Mouse (Mus musculus) layer of hippocampus, adult 9-10 months (tissue): ENCODE results near the gene Cpsf4l.

Experiments used
- DNase-seq: peaks from one replicate; pipeline ENCODE4 v3.0.0; 2022; ENCODE audit warnings: low spot score

Cpsf4l gene

GRCm38 (mm10) chr11:113699643-113700042 is 10.2 kb downstream of the Cpsf4l start:
- no peak for DNase-seq

- no peak for DNase-seq
Observed at GRCm38 (mm10) chr11:113698013-113698545, 11.7 kb downstream of the Cpsf4l start.

GRCm38 (mm10) chr11:113697571-113697970 is 12.2 kb downstream of the Cpsf4l start:
- no peak for DNase-seq

- DNase-seq, result no peak
Observed at GRCm38 (mm10) chr11:113691851-113692250, 18.0 kb downstream of the Cpsf4l start.

GRCm38 (mm10) chr11:113691318-113691717 is 18.5 kb downstream of the Cpsf4l start:
- DNase-seq, result no peak

- DNase-seq, result peak; percentile 44
Observed at GRCm38 (mm10) chr11:113690506-113690905, 19.3 kb downstream of the Cpsf4l start.

GRCm38 (mm10) chr11:113687031-113687430 is 22.8 kb downstream of the Cpsf4l start:
- DNase-seq, result no peak

- DNase-seq, result no peak
Observed at GRCm38 (mm10) chr11:113684707-113685426, 24.9 kb downstream of the Cpsf4l start.

- DNase-seq, result peak; percentile 82
Observed at GRCm38 (mm10) chr11:113683957-113684706, 25.7 kb downstream of the Cpsf4l start, which contains the start of the genes Fam104a and D11Wsu47e. Gene Fam104a (minus strand): TSS chr11:113684155. Gene D11Wsu47e (plus strand): TSS chr11:113684412.

- no peak for DNase-seq
Observed at GRCm38 (mm10) chr11:113683627-113683956, 26.2 kb downstream of the Cpsf4l start.

- no peak for DNase-seq
Observed at GRCm38 (mm10) chr11:113682897-113683626, 26.8 kb downstream of the Cpsf4l start.

- no peak for DNase-seq
Observed at GRCm38 (mm10) chr11:113681979-113682378, 27.8 kb downstream of the Cpsf4l start.

- no peak for DNase-seq
Observed at GRCm38 (mm10) chr11:113680954-113681353, 28.9 kb downstream of the Cpsf4l start.

- DNase-seq, result no peak
Observed at GRCm38 (mm10) chr11:113678373-113678772, 31.4 kb downstream of the Cpsf4l start.

- DNase-seq, result no peak
Observed at GRCm38 (mm10) chr11:113677378-113677777, 32.4 kb downstream of the Cpsf4l start.

- DNase-seq, result no peak
Observed at GRCm38 (mm10) chr11:113676847-113677246, 33.0 kb downstream of the Cpsf4l start.

- no peak for DNase-seq
Observed at GRCm38 (mm10) chr11:113674595-113674994, 35.2 kb downstream of the Cpsf4l start.

- DNase-seq, result no peak
Observed at GRCm38 (mm10) chr11:113673614-113674013, 36.2 kb downstream of the Cpsf4l start.

- DNase-seq, result no peak
Observed at GRCm38 (mm10) chr11:113669711-113670110, 40.1 kb downstream of the Cpsf4l start.

- no peak for DNase-seq
Observed at GRCm38 (mm10) chr11:113668857-113669256, 41.0 kb downstream of the Cpsf4l start.

GRCm38 (mm10) chr11:113667704-113668103 is 42.1 kb downstream of the Cpsf4l start:
- DNase-seq, result no peak

GRCm38 (mm10) chr11:113667122-113667521 is 42.7 kb downstream of the Cpsf4l start:
- DNase-seq, result no peak
